Mouse (Mus musculus): Measurements from ENCODE around the gene Fchsd2.

DNA sequence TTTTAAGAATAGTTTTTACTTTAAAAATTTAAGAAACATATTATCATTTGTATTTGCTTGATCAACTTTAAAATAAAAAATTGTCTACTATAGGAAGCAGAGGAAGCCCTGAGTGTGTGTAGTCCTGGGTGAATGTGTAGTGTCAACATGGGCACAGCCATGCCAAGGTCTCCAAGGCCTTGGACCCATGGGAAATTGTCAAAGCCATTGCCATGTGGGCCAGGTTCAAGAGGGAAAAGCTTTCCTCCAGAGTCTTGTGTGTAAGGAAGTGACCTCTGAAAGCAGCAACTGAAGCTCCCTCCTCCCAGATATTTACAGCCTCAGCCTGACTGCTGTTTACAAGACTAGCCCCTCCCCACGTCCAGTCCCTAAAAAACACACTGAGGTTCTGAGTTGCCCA, 136.7 kb downstream of the Fchsd2 start:
- TF ChIP-seq CTCF (IDR thresholded peaks at IDR 0.05; ENCODE audit: low read depth, low read length) (no peak), EP300 (IDR thresholded peaks at IDR 0.05; ENCODE audit: insufficient read depth, low read depth, low read length) (no peak)
